Mouse (Mus musculus) embryonic fibroblast, embryonic 13.5 days (primary cell): ENCODE measurements around the gene Ttll3.

ENCODE experiments used
- CTCF ChIP-seq: IDR thresholded peaks from 2 replicates; pipeline ENCODE4 v1.5.1; 2011; ENCODE audit warnings: mild to moderate bottlenecking, control low read depth, low read length, moderate library complexity, borderline replicate concordance; ENCODE audit not compliant: insufficient read depth
- POLR2A ChIP-seq: IDR thresholded peaks from 2 replicates; pipeline ENCODE4 v1.6.1; 2011; ENCODE audit warnings: low read depth, mild to moderate bottlenecking, control low read depth, low read length, moderate library complexity

- TF ChIP-seq POLR2A (no peak), CTCF (no peak)
Observed at GRCm38 (mm10) chr6:113447639-113448038, 58.6 kb downstream of the Ttll3 start.
